Mouse (Mus musculus) cortical plate, adult 2 months (tissue): ENCODE data around the gene Cmas.

Experiments
- CTCF ChIP-seq: fragments of 200-500 bp; IDR thresholded peaks from 2 replicates; pipeline ENCODE4 v1.5.1; 2011; ENCODE audit warnings: mild to moderate bottlenecking, control low read depth, low read length; ENCODE audit not compliant: insufficient read depth; ENCODE audit errors: extremely low read depth
- POLR2A ChIP-seq: fragments of 200-500 bp; IDR thresholded peaks from 2 replicates; pipeline ENCODE4 v1.6.1; 2011; ENCODE audit warnings: mild to moderate bottlenecking, low read length, control low read depth; ENCODE audit not compliant: insufficient read depth; ENCODE audit errors: extremely low read depth

DNA sequence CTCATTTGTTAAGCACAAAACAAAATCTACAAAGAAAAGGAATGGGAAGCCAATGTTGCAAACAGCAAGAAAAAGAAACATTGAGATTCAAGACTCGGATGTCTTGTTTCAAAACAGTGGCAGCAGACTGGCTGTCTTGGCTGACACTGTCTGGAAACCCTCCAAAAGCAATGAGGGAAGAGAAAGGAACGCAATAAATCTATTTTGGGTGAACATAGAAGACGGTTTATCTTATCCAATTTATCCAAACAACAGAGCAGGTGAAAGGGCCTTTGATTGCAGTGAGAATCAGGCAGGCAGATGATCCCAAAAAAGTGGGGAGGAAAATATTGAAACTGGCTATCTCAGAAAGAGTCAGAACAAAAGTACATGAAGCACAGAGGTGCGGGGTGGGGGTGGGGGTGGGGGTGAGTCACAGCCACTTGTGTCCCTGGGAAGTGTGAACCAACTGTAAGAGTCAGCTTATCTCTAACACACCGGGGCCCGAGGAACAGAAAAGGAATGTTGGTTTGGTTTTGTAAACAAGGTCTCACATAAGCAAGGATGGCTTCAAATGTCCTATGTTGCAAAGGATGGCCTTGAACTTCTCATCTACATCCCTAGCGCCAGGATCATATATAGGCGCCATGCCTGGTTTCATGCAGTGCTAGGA lies 8.3 kb upstream of the Cmas start:
- TF ChIP-seq CTCF (no peak), POLR2A (no peak)
